Mouse (Mus musculus) intestine, postnatal 0 days (tissue): ENCODE data around the gene Adap2. TPM values are rescaled to one million over a fixed set of nuclear protein-coding genes. Genes with fewer than 3 reads are reported as not detected.

Experiments used
- ATAC-seq: fragments of 200-750 bp; cut with Nextera tagmentation; 2 replicates; pipeline ENCODE4 v1.8.0; 2017; ENCODE audit warnings: mild to moderate bottlenecking, moderate TSS enrichment, moderate library complexity
- H3K27ac ChIP-seq: fragments of 300-500 bp; sonication (generic); 2 replicates; pipeline ENCODE4 v1.5.1; 2014; ENCODE audit warnings: mild to moderate bottlenecking, low read depth, low read length, moderate library complexity
- H3K27me3 ChIP-seq: fragments of 300-500 bp; sonication (generic); replicated peaks from 2 replicates; pipeline ENCODE4 v1.6.1; 2014; ENCODE audit warnings: low read length, mixed read lengths; ENCODE audit not compliant: control insufficient read depth, insufficient read depth
- H3K36me3 ChIP-seq: fragments of 300-500 bp; sonication (generic); 2 replicates; pipeline ENCODE4 v1.6.1; 2014; ENCODE audit warnings: mild to moderate bottlenecking, moderate library complexity; ENCODE audit not compliant: control insufficient read depth, insufficient read depth
- H3K4me1 ChIP-seq: fragments of 300-500 bp; sonication (generic); replicated peaks from 2 replicates; pipeline ENCODE4 v1.6.1; 2014; ENCODE audit warnings: antibody characterized with exemption, low read length, mixed read lengths; ENCODE audit not compliant: control insufficient read depth, insufficient read depth
- H3K4me2 ChIP-seq: fragments of 300-500 bp; sonication (generic); replicated peaks from 2 replicates; pipeline ENCODE4 v1.6.1; 2014; ENCODE audit warnings: low read depth, mild to moderate bottlenecking, moderate library complexity
- H3K4me3 ChIP-seq: fragments of 300-500 bp; sonication (generic); 2 replicates; pipeline ENCODE4 v1.5.1; 2014; ENCODE audit warnings: low read depth, low read length
- H3K9ac ChIP-seq: fragments of 300-500 bp; sonication (generic); 2 replicates; pipeline ENCODE4 v1.6.1; 2014; ENCODE audit warnings: mild to moderate bottlenecking, low read depth, low read length
- H3K9me3 ChIP-seq: fragments of 300-500 bp; sonication (generic); 2 replicates; pipeline ENCODE4 v1.6.1; 2016; ENCODE audit warnings: mixed run types; ENCODE audit not compliant: control insufficient read depth
- CTCF ChIP-seq: sonication (generic); IDR thresholded peaks from 2 replicates; pipeline ENCODE4 v1.5.1; 2016; ENCODE audit warnings: low read depth, mild to moderate bottlenecking, control low read depth, antibody characterized with exemption, moderate library complexity
- WGBS: fragments of 180-500 bp; shearing (Covaris S2); extraction: QIAGEN DNeasy Blood & Tissue Kit; methylation state at CpG from one replicate; pipeline ENCODE4 v1.1.7; 2014; 5-methylcytosine and 5-hydroxymethylcytosine counted together
- polyA plus RNA-seq: library from polyadenylated mRNA; unstranded; fragments of >200 nt; fragmentation: Nextera tagmentation; extraction: Ambion mirVana; gene quantifications from 2 replicates; pipeline ENCODE4 v1.2.1, GENCODE M21; 2015

Adap2 gene
- polyA plus RNA-seq, 1 experiment from 2014 or later = 11.9 TPM

DNA sequence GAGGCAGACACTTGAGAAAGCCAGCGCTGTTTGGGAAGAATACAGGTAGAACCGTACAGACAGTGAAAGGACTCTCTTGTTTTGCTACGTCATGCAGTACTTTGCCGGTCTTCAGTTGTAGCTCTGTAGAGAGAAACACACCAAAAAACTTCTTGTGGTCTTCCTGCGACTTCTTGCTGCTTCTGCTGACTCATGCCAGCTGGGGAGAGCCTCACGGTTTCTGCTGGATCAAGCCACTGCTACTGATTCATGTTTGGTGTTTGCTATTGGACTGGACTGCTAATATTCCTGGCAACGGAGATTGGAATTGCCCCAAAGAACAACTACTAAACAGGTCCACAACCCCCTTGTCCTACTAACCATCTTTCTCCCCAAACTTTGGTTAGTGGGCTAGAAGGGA, 42.4 kb downstream of the Adap2 start:
- no peaks in the 10 kb centered on the region for H3K4me1 ChIP-seq
- H3K36me3 ChIP-seq = peaks cover 18% of the 10 kb centered on the region
- no peak for ATAC-seq
- no peak overlapping the region for H3K27ac ChIP-seq
- no peaks in the 10 kb centered on the region for H3K27me3 ChIP-seq
- H3K9me3 ChIP-seq = no peaks in the 10 kb centered on the region
- WGBS = 86% methylated on average over 7 of the region's 7 CpGs
- no peak overlapping the region for H3K4me3 ChIP-seq
- no peak overlapping the region for H3K4me2 ChIP-seq
- no peak for TF ChIP-seq CTCF
- no peak overlapping the region for H3K9ac ChIP-seq

DNA sequence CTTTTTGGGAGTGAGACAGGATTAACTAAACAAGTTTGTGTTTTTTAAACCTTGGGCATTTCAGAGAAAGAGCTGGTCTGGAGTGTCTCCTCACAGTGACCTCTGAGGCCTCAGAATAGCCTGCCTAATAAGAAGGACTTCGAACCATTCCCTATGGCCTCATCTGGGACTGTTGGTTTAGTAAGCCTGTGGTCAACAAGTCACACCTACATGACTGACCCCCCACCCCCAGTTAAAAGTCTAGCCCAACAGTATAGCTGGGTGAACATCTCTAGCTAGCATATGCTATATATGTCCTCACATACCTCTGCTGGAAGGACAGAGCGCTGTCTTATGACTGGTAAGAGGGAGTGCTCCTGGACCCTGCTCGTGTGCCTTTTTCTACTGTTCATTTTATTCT, 45.4 kb downstream of the Adap2 start:
- ATAC-seq = no peak
- no peak overlapping the region for H3K4me2 ChIP-seq
- no peak overlapping the region for H3K9ac ChIP-seq
- WGBS = 89% methylated on average over 3 of the region's 3 CpGs
- no peaks in the 10 kb centered on the region for H3K27me3 ChIP-seq
- H3K4me1 ChIP-seq = no peaks in the 10 kb centered on the region
- H3K27ac ChIP-seq = no peak overlapping the region
- TF ChIP-seq CTCF = no peak
- H3K4me3 ChIP-seq = no peak overlapping the region
- H3K36me3 ChIP-seq = peaks cover 8% of the 10 kb centered on the region
- no peaks in the 10 kb centered on the region for H3K9me3 ChIP-seq

DNA sequence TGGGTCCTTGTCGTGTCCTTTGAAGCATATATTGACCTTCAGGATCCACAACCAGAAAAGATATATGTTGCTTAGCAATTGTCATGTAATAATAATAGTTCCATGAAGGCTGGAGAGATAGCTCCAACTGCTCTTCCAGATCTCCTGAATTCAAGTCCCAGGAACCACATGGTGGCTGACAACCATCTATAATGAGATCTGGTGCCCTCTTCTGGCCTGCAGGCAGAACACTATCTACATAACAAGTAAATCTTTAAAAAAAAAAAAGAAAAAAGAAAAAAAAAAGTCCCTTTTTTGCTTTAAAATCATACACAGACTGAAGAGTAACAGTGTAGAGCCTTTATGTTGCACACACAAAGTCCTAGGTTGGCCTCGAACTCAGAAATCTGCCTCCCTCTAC, 45.9 kb downstream of the Adap2 start:
- Histone ChIP-seq H3K36me3 (peaks cover 3% of the 10 kb centered on the region), H3K27ac (no peak overlapping the region), H3K27me3 (no peaks in the 10 kb centered on the region), H3K4me1 (no peaks in the 10 kb centered on the region), H3K9me3 (no peaks in the 10 kb centered on the region), H3K4me3 (no peak overlapping the region), H3K4me2 (no peak overlapping the region), H3K9ac (no peak overlapping the region)
- TF ChIP-seq CTCF = peak; percentile 58
- WGBS = 95% methylated on average over 2 of the region's 2 CpGs
- no peak for ATAC-seq

DNA sequence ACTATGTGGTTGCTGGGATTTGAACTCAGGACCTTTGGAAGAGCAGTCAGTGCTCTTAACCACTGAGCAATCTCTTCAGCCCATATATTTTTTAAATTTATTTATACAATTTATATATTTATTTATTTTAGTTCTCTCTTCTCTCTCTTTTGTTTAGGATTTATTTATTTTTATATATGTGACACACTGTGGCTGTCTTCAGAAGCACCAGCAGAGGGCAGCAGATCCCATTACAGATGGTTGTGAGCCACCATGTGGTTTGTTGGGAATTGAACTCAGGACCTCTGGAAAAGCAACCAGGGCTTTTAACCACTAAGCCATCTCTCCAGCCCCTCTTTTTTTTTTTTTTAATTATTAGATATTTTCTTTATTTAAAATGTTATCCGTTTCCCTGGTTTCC, 46.4 kb downstream of the Adap2 start:
- H3K9me3 ChIP-seq = no peaks in the 10 kb centered on the region
- H3K4me2 ChIP-seq = no peak overlapping the region
- H3K36me3 ChIP-seq = no peaks in the 10 kb centered on the region; the same call in 1 of the 2 replicates
- H3K27ac ChIP-seq = no peak overlapping the region
- WGBS = 94% methylated on average over 1 of the region's 1 CpGs
- no peaks in the 10 kb centered on the region for H3K27me3 ChIP-seq
- H3K9ac ChIP-seq = no peak overlapping the region
- ATAC-seq = no peak
- no peaks in the 10 kb centered on the region for H3K4me1 ChIP-seq
- TF ChIP-seq CTCF = peak; percentile 68
- H3K4me3 ChIP-seq = no peak overlapping the region

DNA sequence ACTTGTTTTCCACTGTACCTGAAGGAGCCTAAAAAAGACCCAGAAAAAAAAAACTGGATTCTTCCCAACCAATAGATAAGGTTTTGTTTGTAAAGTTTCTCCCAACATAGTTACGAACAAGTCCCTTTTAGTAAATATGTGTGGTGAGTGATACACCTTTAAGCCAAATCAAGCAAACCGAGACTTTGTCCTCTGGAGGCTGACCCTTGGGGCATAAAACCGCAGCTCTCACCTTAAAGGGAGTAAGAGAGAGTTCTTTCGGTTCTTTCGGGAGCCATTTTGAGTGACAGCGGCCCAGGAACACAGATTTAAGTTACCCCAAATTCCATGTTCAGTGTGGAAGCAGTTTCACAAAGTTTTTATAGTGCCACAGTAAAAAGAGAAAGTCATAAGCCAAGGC, 48.4 kb downstream of the Adap2 start:
- H3K4me3 ChIP-seq = no peak overlapping the region
- WGBS = 61% methylated on average over 6 of the region's 6 CpGs
- no peak for TF ChIP-seq CTCF
- H3K9me3 ChIP-seq = no peaks in the 10 kb centered on the region
- no peak overlapping the region for H3K9ac ChIP-seq
- ATAC-seq = no peak
- H3K27me3 ChIP-seq = no peaks in the 10 kb centered on the region
- no peak overlapping the region for H3K4me2 ChIP-seq
- no peaks in the 10 kb centered on the region for H3K4me1 ChIP-seq
- H3K36me3 ChIP-seq = no peaks in the 10 kb centered on the region; the same call in 1 of the 2 replicates
- no peak overlapping the region for H3K27ac ChIP-seq

DNA sequence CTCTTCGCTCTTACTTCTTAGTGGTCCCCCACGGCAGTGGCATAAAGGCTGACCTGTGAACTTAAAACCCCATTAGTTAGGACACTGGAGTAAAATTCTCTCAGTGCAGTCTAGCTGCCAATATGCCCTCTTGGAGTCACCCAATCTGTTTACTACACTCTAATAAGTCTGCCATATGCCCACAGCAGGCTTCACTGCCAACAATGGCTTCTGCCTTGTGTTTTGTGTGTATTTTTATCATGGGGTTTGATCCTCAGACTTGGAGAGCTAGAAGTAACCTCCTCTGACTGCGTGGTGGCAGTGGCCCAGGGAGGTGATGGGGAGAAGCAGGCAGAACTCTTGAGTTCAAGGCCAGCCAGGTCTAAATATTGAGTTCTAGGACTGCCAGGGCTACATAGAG, 50.1 kb downstream of the Adap2 start:
- H3K9me3 ChIP-seq = no peaks in the 10 kb centered on the region
- no peak overlapping the region for H3K4me2 ChIP-seq
- ATAC-seq = no peak
- no peaks in the 10 kb centered on the region for H3K27me3 ChIP-seq
- no peaks in the 10 kb centered on the region; the same call in 1 of the 2 replicates for H3K36me3 ChIP-seq
- 75% methylated on average over 3 of the region's 3 CpGs for WGBS
- no peaks in the 10 kb centered on the region for H3K4me1 ChIP-seq
- no peak overlapping the region for H3K27ac ChIP-seq
- no peak overlapping the region for H3K9ac ChIP-seq
- no peak overlapping the region for H3K4me3 ChIP-seq
- no peak for TF ChIP-seq CTCF

DNA sequence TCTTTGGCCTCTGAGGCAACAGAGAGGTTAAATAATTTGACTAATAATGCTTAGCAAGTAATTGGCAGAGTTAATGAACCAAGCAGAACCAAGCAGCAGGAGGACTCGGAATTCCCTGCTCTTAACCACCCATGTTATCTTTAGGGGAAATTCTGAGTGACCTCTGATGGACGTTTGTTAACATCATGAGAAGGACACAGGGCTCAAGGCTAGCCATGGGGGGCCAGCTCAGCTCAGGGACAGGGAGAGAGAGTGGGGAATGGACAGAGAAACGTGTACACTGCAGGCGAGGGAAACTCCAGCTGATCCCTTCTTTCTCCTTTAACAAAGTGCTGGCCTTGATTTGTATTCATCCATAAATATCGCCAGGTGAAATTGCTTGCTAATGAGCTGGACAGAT, 51.0 kb downstream of the Adap2 start:
- Histone ChIP-seq H3K36me3 (no peaks in the 10 kb centered on the region), H3K27me3 (no peaks in the 10 kb centered on the region), H3K9me3 (no peaks in the 10 kb centered on the region), H3K4me2 (no peak overlapping the region), H3K4me1 (no peaks in the 10 kb centered on the region), H3K27ac (no peak overlapping the region), H3K4me3 (no peak overlapping the region), H3K9ac (no peak overlapping the region)
- TF ChIP-seq CTCF = no peak
- ATAC-seq = no peak
- WGBS = 64% methylated on average over 5 of the region's 5 CpGs
